Mouse (Mus musculus) heart, adult 11 months (tissue): ENCODE data around the gene Krt13.
A peak's percentile ranks its signal among the peaks of the same experiment; 100 is the strongest.

ENCODE experiments used
- DNase-seq: peaks from one replicate; pipeline ENCODE4 v3.0.0; 2022

Gene Krt13

GRCm38 (mm10) chr11:100121466-100121865 is at the start of gene Krt13:
Krt13 (minus strand) TSS chr11:100121566.
- DNase-seq, result no peak

DNA sequence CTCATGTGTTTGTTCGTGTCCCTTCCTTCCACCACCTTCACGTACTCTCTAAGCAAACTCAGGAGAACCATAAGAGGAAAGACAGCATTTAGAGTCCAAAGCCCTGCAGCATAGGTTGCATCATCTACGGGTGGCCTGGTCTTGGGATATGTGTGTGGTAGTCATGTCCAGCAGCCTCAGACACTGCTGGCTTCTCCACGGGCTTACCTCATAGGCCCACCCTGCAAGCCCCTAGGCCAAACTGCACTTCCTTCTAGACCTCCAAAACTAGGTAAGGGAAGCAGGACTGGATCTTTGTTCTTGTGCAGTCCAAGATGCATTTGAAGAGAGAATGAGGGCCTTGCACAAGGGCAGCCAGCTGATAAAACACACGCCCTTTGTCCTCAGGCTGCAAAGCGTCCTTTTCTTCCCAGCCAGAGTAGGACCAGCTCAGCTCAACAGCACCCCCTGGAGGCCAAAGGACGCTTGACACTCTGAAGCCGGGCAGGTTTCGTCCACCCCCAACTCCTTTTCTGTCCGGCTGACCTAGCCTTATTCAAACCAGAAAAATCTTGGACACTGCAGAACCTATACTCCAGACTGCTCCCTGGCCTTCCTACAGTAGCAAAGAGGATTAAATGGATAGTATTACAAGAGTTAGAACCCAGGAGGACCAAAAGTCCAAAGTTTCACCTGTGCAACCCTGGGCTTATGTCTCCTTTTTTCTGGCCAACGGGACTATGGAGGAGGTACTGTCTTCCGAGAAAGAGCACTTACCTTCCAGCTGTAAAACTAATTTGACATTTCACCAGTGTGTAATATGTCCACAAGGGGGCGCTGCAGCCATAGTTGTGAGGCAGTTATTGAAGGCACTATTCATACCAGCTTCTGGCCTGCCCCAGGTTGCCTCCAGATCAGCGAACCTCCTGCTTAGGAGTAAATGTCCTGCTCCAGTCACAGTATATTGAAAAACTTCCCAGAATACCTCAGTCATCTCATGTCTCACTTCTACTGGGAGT is 47.7 kb upstream of the Krt13 start:
- peak; percentile 87 for DNase-seq

GRCm38 (mm10) chr11:100168071-100168470 is 46.7 kb upstream of the Krt13 start:
- DNase-seq, result peak; percentile 93

DNA sequence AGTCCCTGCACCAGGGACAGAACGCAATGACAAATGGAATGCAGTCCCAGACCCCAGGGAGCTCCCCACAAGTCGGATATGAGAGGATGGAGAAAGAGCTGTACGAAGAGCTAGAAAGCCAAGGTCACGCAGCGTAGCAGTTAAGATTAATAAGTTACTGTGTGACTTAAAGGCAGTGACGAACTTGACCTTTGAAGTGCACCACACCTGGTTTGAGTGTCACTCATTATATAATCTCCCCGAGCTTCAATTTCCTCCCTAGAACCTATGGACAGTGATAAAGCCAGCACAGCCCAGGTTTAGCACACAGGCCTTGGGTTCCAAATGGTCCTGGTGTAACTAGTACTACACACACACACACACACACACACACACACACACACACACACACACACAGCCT is 43.0 kb upstream of the Krt13 start:
- DNase-seq, result no peak

- DNase-seq, result no peak
Measured at GRCm38 (mm10) chr11:100157908-100158477, 36.6 kb upstream of the Krt13 start.

DNA sequence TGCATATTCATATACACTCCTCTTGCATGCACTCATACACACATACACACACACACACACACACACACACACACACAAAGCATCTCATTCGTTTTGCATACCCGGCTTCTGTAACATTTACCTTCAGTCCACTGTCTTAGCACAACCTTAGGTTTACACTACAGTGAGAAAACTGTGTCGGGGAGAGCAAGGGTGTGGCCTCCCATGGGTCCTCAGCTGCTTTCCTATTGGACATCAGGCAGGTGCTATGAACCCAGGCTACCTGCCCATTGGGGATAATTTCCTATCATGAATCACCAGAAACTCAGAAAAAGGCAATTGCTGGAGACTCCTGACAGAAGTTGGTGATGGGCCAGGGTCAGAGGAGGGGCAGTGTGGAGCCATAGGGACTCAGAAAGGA is 36.0 kb upstream of the Krt13 start:
- DNase-seq, result no peak

DNA sequence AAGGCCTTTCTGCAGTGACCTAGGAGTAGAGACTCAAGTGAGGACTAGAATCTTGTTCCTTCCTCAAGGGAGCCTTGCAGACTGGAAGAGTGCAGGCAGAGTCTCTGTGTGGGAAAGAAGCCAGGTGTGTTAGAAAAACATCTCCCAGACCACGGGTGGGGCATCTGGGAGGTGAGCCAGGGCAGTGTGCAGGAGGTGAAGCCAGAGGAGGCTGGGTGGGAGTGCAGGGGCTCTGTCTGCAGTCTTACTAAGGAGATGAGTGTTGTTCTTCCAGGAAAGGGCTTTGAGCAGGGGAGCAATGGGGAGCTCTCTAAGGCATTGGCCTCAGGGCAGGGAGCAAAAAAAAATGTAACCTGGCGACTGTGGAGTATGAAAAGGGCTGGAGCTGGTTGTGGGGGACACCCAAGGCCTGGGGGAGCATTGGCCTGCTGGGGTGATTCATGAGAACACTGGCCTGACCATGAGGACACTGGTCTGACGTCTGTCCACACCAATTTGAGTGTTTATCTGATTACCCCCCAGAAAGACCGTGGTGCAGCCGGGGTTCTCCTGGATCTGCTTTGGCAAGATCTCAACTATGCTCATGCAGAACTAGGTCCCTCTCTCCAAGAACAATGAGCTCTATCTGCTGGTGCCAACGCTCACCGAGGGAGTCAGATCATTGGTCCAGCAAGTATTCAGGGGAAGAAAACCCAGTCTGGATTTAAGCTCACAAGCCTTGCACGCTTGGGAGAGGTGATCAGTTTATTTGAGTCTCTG is 34.3 kb upstream of the Krt13 start:
- DNase-seq, result no peak

DNA sequence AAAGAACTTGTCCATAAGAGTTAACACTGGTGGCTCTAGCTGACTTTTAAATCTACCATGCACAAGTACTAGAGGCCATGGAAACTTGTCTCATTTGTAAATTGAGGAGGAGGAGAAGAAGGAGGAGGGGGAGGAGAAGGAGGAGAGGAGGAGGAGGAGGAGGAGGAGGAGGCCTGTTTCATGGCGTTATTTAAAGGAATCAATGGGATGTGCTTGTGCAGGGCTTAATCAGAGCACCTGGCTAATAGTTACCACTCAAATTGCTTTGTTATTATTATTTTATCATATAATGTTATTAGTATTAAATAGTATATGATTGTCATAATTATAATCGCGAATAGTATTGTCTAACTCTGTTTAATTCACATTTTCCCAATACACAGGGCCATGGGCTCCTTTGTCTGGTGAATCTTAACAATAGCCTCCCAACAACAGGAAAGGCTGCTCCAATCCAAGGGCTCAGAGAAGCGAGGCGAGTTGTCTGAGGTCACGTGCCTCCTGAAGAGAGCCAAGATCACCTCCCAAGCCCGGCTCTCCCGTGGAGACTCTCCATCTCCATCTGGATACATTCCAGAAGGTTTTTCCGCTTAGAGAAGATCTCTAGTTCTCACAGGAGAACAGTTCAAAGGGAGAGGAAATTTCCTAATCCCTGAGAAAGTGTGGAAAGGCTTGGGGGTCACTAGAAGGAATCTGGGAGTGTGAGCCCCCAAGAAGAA is 27.4 kb upstream of the Krt13 start, which contains the start of gene Krt19:
Gene Krt19 (minus strand): TSS at position 51 of the 716 bp plus-strand sequence.
- no peak for DNase-seq

GRCm38 (mm10) chr11:100147566-100148353 is 26.4 kb upstream of the Krt13 start:
- DNase-seq, result no peak

DNA sequence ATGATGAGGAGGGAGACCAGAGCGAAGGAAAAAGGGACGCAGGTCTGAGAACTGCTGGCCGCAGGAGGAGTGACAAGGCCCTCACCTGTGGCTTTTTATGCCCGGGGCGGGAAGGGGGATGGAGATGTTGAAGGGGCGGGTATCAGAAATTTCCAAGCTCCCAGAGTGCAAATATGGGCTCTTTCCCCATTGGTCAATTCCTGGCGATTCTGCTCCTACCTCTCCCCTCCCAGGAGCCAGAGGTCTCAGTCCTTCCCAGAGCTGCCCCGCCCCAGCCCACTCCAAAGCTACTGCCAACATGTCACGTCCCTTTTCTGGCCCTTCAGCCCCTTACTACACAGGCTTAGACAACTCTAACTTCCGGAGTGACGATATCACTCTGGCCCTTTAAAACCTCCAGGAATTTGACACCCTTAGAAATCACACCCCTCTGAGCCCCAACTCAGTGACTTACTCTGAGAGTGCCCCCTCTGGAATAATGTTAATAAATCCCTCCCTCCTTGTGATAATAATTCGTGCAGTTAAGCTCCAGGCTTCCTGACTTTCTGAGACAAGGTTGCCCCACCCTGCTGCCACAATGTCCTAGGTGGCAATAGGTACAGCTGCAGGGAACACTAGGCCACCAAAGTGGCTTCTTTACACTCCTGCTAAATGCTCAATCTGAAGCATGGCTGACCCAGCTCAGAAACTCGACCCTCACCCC is 24.6 kb upstream of the Krt13 start:
- no peak for DNase-seq

DNA sequence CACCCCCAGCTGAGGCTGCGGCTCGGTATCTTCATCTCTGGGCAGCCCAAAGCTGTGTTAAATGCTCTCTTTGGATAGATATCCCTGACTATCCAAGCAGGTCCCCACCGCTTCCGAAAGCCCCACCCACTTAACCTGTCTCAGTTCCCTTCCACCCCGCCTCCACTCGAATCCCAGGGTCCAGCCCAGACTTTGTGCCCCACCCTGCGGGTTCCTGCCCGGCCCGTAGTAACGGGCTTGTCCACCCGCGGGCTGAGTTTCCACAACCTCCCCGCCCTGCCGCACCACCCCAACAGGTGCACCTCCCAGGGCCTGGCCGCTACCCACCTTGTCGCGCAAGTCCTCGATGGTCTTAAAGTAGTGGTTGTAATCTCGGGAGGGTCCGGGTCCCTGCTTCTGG is 23.7 kb upstream of the Krt13 start:
- DNase-seq, result no peak

- DNase-seq, result peak; percentile 89
Measured at GRCm38 (mm10) chr11:100140966-100141365, 19.6 kb upstream of the Krt13 start.

DNA sequence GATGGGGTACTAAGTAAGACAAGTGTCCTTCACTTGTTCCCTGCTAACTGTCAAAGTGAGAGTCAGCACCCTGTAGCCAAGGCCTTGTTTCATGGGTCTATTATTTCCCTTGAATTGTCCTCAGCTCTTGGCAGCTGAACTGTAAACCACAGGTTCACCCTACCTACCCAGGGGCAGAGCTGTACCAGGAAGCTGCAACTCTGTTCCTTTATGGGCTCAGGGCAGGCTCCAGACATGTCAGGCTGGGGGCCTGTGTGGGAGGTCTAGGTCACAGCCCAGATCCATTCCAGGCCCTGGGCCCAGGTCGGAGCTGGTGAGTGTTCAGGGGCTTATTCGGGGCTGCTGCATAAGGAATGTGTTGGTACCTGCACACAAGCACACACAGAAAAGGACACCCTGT is 18.0 kb upstream of the Krt13 start:
- DNase-seq, result no peak

GRCm38 (mm10) chr11:100138809-100139208 is 17.4 kb upstream of the Krt13 start:
- no peak for DNase-seq

DNA sequence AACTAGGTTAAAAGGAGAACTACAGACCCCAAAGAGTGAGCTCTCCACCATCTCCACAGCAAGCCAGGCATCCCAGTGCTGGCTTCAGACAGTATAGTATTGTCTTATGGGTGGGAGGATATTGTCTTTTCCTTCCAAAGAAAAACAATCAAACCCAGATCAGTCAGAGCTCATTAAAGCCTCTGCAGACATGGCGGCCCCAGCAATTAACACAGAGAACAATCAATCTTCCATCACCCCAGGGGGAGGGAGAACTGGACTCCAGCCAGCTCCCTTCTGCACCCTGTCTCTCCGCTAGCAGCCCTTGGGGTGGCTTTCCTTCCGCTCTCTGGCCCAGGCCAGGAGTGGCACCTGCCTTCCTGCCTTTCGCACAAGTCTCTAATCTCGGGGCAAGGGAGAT is 16.3 kb upstream of the Krt13 start:
- no peak for DNase-seq

- no peak for DNase-seq
Measured at GRCm38 (mm10) chr11:100136559-100136958, 15.2 kb upstream of the Krt13 start.

GRCm38 (mm10) chr11:100135731-100136130 is 14.4 kb upstream of the Krt13 start, which contains the start of gene Krt15:
Krt15 (minus strand) TSS chr11:100135928.
- DNase-seq, result no peak

GRCm38 (mm10) chr11:100124901-100125300 is 3.5 kb upstream of the Krt13 start:
- no peak for DNase-seq

- no peak for DNase-seq
Measured at GRCm38 (mm10) chr11:100120331-100120730, 1.0 kb downstream of the Krt13 start.

DNA sequence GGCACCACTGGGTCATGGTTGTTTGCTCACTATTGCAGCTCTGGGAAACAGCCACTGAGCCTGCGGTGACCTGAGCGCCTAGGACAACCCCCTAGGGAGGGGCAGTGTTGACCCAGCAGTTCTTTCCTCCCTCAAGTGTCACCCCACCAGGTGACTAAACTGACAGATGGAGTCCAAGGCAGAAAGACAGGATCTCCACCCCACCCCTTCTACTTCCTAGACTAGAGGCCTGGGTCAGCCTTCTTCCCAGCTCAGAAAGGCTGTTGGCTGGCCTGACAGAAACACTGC is 7.7 kb downstream of the Krt13 start:
- DNase-seq, result no peak
